Mouse (Mus musculus) hindbrain, embryonic 10.5 days (tissue): ENCODE measurements around the gene Hs2st1. TPM values are rescaled to one million over a fixed set of nuclear protein-coding genes. Genes with fewer than 3 reads are reported as not detected.

Experiments
- polyA plus RNA-seq: library from polyadenylated mRNA; unstranded; fragments of >200 nt; fragmentation: Nextera tagmentation; extraction: Ambion mirVana; gene quantifications from 2 replicates; pipeline ENCODE4 v1.2.1, GENCODE M21; 2016

Hs2st1 gene
- polyA plus RNA-seq, 1 experiment from 2014 or later: 12.6 TPM

Other genes starting within 250 kb of the Hs2st1 start
- gene Selenof, start 123 bp upstream of the Hs2st1 start, polyA plus RNA-seq: 484 and 487 TPM in 2 replicates
- 75.9 and 82.2 TPM in 2 replicates for gene Sh3glb1, start 150.2 kb upstream of the Hs2st1 start, polyA plus RNA-seq
- not detected in 2 replicates for gene Clca3a1, start 190.8 kb upstream of the Hs2st1 start, polyA plus RNA-seq
- gene Clca3a2, start 249.3 kb upstream of the Hs2st1 start, polyA plus RNA-seq: not detected in 2 replicates